Mouse (Mus musculus) forebrain, embryonic 14.5 days (tissue): ENCODE data around the gene Klf1. TPM values are rescaled to one million over a fixed set of nuclear protein-coding genes. Genes with fewer than 3 reads are reported as not detected.
A peak's percentile ranks its signal among the peaks of the same experiment; 100 is the strongest.

Experiments
- ATAC-seq: fragments of 200-750 bp; cut with Nextera tagmentation; 2 replicates; pipeline ENCODE4 v1.8.0; 2017; ENCODE audit warnings: mild to moderate bottlenecking, moderate library complexity
- DNase-seq: peaks from one replicate; pipeline ENCODE4 v3.0.0-alpha.2; 2015; ENCODE audit warnings: low spot score
- H3K27ac ChIP-seq: fragments of 300-500 bp; sonication (generic); 2 replicates; pipeline ENCODE4 v1.5.1; 2014; ENCODE audit warnings: low read depth, mild to moderate bottlenecking, control low read depth, low read length, moderate library complexity
- H3K27me3 ChIP-seq: fragments of 300-500 bp; sonication (generic); replicated peaks from 2 replicates; pipeline ENCODE4 v1.6.1; 2014; ENCODE audit warnings: low read length, control low read depth, mixed read lengths; ENCODE audit not compliant: control insufficient read depth, insufficient read depth
- H3K36me3 ChIP-seq: fragments of 300-500 bp; sonication (generic); 2 replicates; pipeline ENCODE4 v1.6.1; 2014; ENCODE audit warnings: low read length, control low read depth; ENCODE audit not compliant: control insufficient read depth, insufficient read depth
- H3K4me1 ChIP-seq: fragments of 300-500 bp; sonication (generic); 2 replicates; pipeline ENCODE4 v1.6.1; 2014; ENCODE audit warnings: antibody characterized with exemption, low read length, control low read depth; ENCODE audit not compliant: control insufficient read depth, insufficient read depth
- H3K4me2 ChIP-seq: fragments of 300-500 bp; sonication (generic); 2 replicates; pipeline ENCODE4 v1.6.1; 2014; ENCODE audit warnings: mild to moderate bottlenecking, control low read depth, low read length
- H3K4me3 ChIP-seq: fragments of 300-500 bp; sonication (generic); 2 replicates; pipeline ENCODE4 v1.5.1; 2014; ENCODE audit warnings: low read depth, low read length, control low read depth
- H3K9ac ChIP-seq: fragments of 300-500 bp; sonication (generic); 2 replicates; pipeline ENCODE4 v1.6.1; 2014; ENCODE audit warnings: mild to moderate bottlenecking, low read length, control low read depth, moderate library complexity
- H3K9me3 ChIP-seq: fragments of 300-500 bp; sonication (generic); replicated peaks from 2 replicates; pipeline ENCODE4 v1.6.1; 2016; ENCODE audit warnings: low read length, control low read depth, mixed read lengths; ENCODE audit not compliant: control insufficient read depth
- WGBS: fragments of 180-500 bp; shearing (Covaris S2); extraction: QIAGEN DNeasy Blood & Tissue Kit; methylation state at CpG from one replicate; pipeline ENCODE4 v1.1.7; 2014; 5-methylcytosine and 5-hydroxymethylcytosine counted together
- polyA plus RNA-seq: library from polyadenylated mRNA; unstranded; fragments of >200 nt; fragmentation: Nextera tagmentation; extraction: Ambion mirVana; gene quantifications from 2 replicates; pipeline ENCODE4 v1.2.1, GENCODE M21; 2014

The Klf1 gene
- polyA plus RNA-seq, 1 experiment from 2014 or later: 0.99 TPM

- 96% methylated on average over 2 of the region's 2 CpGs for WGBS
- Histone ChIP-seq H3K9ac (no peak overlapping the region), H3K9me3 (no peaks in the 10 kb centered on the region), H3K27me3 (no peaks in the 10 kb centered on the region), H3K4me1 (no peaks in the 10 kb centered on the region), H3K27ac (no peak overlapping the region), H3K36me3 (peaks cover 83% of the 10 kb centered on the region), H3K4me2 (no peak overlapping the region), H3K4me3 (no peak overlapping the region)
- ATAC-seq (no peak), DNase-seq (no peak)
Measured at GRCm38 (mm10) chr8:84921596-84921995, 19.9 kb downstream of the Klf1 start.

GRCm38 (mm10) chr8:84925557-84925956 lies 23.8 kb downstream of the Klf1 start:
- H3K4me3 ChIP-seq: no peak overlapping the region
- H3K27ac ChIP-seq: no peak overlapping the region
- H3K9me3 ChIP-seq: no peaks in the 10 kb centered on the region
- H3K4me2 ChIP-seq: no peak overlapping the region
- 69% methylated on average over 7 of the region's 7 CpGs for WGBS
- no peak for DNase-seq
- peaks cover 4% of the 10 kb centered on the region for H3K4me1 ChIP-seq
- H3K27me3 ChIP-seq: no peaks in the 10 kb centered on the region
- H3K36me3 ChIP-seq: peaks cover 63% of the 10 kb centered on the region
- no peak for ATAC-seq
- no peak overlapping the region for H3K9ac ChIP-seq

- 85% methylated on average over 1 of the region's 1 CpGs for WGBS
- Histone ChIP-seq H3K27ac (no peak overlapping the region), H3K4me1 (peaks cover 4% of the 10 kb centered on the region), H3K9me3 (no peaks in the 10 kb centered on the region), H3K4me3 (no peak overlapping the region), H3K36me3 (peaks cover 52% of the 10 kb centered on the region), H3K4me2 (no peak overlapping the region), H3K27me3 (no peaks in the 10 kb centered on the region), H3K9ac (no peak overlapping the region)
- no peak for ATAC-seq
- no peak for DNase-seq
Measured at GRCm38 (mm10) chr8:84927513-84927912, 25.8 kb downstream of the Klf1 start.

- Histone ChIP-seq H3K9ac (peak overlapping the region; percentile 45), H3K4me1 (peaks cover 5% of the 10 kb centered on the region), H3K4me2 (peak overlapping the region; percentile 58), H3K27ac (no peak overlapping the region), H3K36me3 (peaks cover 49% of the 10 kb centered on the region), H3K27me3 (no peaks in the 10 kb centered on the region), H3K9me3 (no peaks in the 10 kb centered on the region), H3K4me3 (peak overlapping the region; percentile 29)
- ATAC-seq (peak; percentile 89), DNase-seq (peak; percentile 83)
- 2% methylated on average over 50 of the region's 52 CpGs for WGBS
Measured at GRCm38 (mm10) chr8:84928456-84929306, 27.0 kb downstream of the Klf1 start.

GRCm38 (mm10) chr8:84930582-84930981 lies 28.9 kb downstream of the Klf1 start:
- peaks cover 36% of the 10 kb centered on the region for H3K36me3 ChIP-seq
- ATAC-seq: no peak
- 93% methylated on average over 13 of the region's 13 CpGs for WGBS

DNA sequence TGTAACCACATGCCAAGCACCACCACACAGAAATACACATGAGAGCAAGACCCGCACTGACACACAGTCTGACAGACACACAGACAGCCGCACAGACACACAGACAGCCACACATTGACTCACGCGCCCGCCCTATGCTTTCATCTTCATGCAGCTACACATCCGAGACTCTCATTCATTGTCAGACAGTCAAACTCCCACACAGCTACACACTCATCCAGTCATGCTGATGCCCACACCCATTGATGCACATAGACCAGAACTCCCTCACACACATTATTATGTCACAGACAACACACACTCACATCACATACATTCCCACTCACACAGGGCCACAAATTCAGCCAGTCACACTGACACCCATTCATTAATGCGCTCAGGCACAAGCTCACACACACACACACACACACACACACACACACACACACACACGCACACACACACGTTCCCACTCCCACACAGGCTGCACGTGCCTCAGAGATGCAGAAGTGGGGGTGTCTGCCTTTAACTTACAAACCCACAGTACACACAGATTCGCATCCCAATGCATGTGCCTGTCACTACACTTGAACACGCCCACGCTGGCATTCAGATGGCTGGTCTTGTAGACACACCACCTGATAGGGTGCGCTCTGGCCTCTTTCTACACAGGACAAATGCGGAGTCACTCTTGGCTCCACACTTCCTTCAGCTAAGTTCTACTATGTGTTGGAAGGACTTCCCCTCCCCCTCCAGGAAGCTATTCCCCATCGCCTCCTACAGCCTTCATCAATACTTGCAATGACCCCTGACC lies 32.2 kb downstream of the Klf1 start:
- WGBS: 84% methylated on average over 16 of the region's 16 CpGs
- peak overlapping the region; percentile 80 for H3K4me2 ChIP-seq
- H3K27ac ChIP-seq: no peak overlapping the region
- DNase-seq (no peak), ATAC-seq (no peak)
- no peaks in the 10 kb centered on the region for H3K9me3 ChIP-seq
- peaks cover 32% of the 10 kb centered on the region for H3K4me1 ChIP-seq
- peak overlapping the region; percentile 83; the same call in 1 of the 2 replicates for H3K4me3 ChIP-seq
- peaks cover 17% of the 10 kb centered on the region for H3K36me3 ChIP-seq
- no peaks in the 10 kb centered on the region for H3K27me3 ChIP-seq
- H3K9ac ChIP-seq: 0 out of 2 replicates have a peak overlapping the region, but pooled peaks have one; percentile 17

More at GRCm38 (mm10) chr8:84930582-84930981, 28.9 kb downstream of the Klf1 start:
- no peaks in the 10 kb centered on the region for H3K27me3 ChIP-seq
- H3K9ac ChIP-seq: no peak overlapping the region
- H3K4me1 ChIP-seq: peaks cover 24% of the 10 kb centered on the region
- no peaks in the 10 kb centered on the region for H3K9me3 ChIP-seq
- DNase-seq: no peak
- H3K27ac ChIP-seq: no peak overlapping the region
- H3K4me2 ChIP-seq: no peak overlapping the region
- H3K4me3 ChIP-seq: no peak overlapping the region

- Histone ChIP-seq H3K4me3 (peak overlapping the region; percentile 83), H3K4me2 (peak overlapping the region; percentile 80), H3K36me3 (peaks cover 17% of the 10 kb centered on the region), H3K4me1 (peaks cover 28% of the 10 kb centered on the region), H3K27me3 (no peaks in the 10 kb centered on the region), H3K27ac (no peak overlapping the region), H3K9ac (peak overlapping the region; percentile 93; the same call in 1 of the 2 replicates), H3K9me3 (no peaks in the 10 kb centered on the region)
- ATAC-seq (peak; percentile 74), DNase-seq (peak; percentile 94)
- WGBS: 1% methylated on average over 15 of the region's 15 CpGs
Measured at GRCm38 (mm10) chr8:84934860-84935259, 33.1 kb downstream of the Klf1 start.

GRCm38 (mm10) chr8:84935489-84935888 lies 33.8 kb downstream of the Klf1 start:
- H3K36me3 ChIP-seq: peaks cover 13% of the 10 kb centered on the region
- H3K27me3 ChIP-seq: no peaks in the 10 kb centered on the region
- peak overlapping the region; percentile 80 for H3K4me2 ChIP-seq
- WGBS: 11% methylated on average over 14 of the region's 14 CpGs
- H3K9me3 ChIP-seq: no peaks in the 10 kb centered on the region
- DNase-seq (peak; percentile 16), ATAC-seq (no peak)
- H3K27ac ChIP-seq: peak overlapping the region; percentile 89; the same call in 1 of the 2 replicates
- H3K9ac ChIP-seq: peak overlapping the region; percentile 93; the same call in 1 of the 2 replicates
- peak overlapping the region; percentile 83 for H3K4me3 ChIP-seq
- peaks cover 28% of the 10 kb centered on the region for H3K4me1 ChIP-seq
